Mouse (Mus musculus): Measurements from ENCODE around the gene Arhgap6.

DNA sequence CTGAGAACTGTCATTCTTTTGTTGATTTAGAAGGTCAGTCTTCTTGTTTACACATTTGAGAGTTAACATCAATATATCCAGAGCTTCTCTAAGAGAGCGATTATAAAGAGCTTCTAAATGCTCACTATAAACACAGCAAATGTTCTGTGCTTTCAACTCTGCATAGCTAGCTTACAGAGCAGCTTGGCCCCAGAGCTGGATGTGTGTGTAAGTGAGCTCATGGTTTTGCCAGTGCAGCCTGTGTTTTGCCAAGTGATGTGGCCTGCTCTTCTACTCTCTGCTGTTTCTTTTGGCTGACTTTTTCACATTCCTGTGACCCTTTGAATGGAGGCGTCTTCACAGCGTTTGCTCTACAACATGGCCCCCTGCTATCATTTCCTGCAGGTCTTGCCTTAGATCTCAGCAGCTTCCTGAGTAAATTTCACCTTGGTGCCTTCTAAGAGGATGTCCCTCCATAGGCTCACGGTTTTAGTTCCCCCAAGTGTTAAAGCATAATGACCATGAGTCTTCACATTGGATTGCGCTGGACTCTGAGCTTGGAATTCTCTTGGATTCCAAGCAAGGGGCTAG lies 259.1 kb downstream of the Arhgap6 start:
- TF ChIP-seq CTCF (IDR thresholded peaks at IDR 0.05; ENCODE audit: low read depth) (no peak), EP300 (IDR thresholded peaks at IDR 0.05; ENCODE audit: low read depth) (no peak)
